Mouse (Mus musculus) cerebellum, adult (tissue): ENCODE measurements around the gene Serac1.
A peak's percentile ranks its signal among the peaks of the same experiment; 100 is the strongest.

Source experiments
- ATAC-seq: cut with Nextera tagmentation; 2 replicates; pipeline ENCODE4 v1.9.2; 2017; ENCODE audit warnings: mild to moderate bottlenecking, moderate library complexity, mixed read lengths; ENCODE audit not compliant: insufficient number of reproducible peaks, low FRiP score, low TSS enrichment

The Serac1 gene

DNA sequence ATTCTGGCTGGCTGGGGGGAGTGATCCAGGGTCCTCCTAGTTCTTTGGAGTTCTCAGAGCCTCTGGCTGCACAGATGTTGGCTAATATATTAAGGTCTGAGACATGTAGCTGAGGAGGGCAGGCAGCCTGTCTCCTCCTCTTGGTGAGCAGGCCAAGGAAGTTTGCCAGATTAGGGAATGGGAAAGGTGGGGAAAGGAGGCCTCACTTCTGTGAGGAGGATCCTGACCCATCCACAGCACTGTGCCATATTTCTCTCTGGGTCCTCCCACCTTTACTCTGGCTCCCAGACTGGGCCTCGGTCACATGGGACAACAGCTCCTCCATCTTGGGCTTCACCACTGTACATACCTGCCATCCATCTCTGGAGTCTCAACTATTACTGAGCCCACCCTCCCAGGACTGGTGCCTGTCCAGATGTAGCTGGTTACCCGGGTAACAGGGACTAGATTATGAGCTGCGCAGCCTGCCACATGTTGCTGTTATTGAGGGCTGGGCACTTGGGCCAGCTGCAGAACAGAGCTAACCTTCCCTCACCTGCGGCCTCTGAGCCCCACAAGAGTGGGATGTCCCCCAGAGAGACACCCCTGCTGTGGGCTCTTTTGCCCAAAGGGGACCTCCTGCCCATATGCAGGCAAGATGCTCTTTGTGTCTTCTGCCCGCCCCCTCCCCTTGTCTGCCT lies 72.3 kb downstream of the Serac1 start:
- ATAC-seq = no peak

DNA sequence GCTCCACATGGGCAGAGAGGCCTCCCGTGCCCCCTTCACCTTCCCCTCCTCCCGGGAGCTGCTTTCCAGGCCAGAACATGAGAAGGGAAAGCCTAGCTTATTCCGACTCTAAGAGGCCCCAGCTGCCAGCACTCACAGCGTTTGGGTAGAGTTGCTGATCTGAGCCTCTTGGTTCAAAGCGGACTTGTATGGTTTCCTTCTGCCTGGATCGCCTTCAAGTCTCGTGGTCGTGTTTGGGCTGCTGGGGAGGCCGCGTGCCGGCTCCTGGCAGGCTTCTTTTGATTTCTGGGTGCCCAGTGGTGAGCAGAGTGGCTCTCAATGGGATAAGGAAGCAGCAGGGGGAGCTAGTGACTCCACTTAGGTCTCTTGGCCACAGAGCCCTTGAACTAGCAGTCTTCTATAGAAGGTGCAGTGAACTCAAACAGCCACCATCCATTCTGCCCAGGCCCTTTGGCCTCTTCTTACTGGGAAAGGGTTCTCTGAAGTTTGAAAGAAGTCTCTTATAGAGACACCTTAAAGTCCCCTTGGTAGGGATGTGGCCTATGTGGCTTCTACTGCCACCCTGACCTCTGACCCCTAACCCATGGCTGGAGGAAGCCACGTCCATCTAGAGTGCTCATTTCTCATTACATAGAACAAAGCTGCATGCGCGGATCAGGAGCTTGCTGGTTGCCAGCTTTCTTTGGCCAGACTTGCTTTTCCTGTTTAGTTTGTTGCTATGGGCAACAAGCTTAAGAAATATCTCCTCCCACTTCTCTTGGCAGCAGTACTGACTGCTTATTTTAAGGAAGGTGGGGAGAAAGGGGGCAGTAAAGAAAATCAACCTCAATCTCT lies 73.7 kb downstream of the Serac1 start:
- ATAC-seq = no peak

DNA sequence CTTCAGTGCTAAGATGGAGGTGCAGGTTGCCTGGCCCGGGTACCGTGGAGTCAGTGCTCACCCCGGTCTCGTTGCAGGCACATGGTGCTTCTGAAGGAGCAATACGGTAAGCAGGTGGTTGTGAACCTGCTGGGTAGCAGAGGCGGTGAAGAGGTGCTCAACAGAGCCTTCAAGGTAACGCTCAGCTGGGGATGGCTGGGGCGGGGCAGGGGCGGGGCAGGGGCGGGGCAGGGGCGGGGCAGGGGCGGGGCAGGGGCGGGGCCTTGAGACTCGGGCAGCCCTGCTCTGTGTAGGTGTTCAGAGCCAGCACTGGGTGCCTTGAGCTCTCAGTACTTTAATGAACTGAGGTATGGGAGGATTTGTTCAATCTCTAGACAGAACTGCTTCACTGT lies 74.3 kb downstream of the Serac1 start:
- no peak for ATAC-seq

DNA sequence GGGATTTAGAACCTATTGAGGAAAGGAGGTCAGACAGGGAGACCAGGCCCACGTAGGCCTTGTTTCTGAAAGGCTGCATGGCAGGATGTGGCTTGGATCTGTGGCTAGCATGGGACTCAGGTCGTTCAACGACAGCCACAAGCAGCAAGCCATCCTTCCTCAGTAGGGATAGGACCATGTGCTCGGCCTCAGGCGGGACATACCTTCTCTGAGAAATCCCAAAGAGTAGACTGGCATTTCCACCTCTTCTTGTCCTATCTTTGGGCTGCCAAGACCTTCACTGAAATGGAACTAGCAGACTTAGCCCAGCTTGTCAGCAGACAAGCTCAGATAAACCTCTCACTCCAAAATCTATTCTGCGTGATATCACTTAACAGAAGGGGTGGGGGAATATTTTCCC lies 75.9 kb downstream of the Serac1 start:
- ATAC-seq = no peak

DNA sequence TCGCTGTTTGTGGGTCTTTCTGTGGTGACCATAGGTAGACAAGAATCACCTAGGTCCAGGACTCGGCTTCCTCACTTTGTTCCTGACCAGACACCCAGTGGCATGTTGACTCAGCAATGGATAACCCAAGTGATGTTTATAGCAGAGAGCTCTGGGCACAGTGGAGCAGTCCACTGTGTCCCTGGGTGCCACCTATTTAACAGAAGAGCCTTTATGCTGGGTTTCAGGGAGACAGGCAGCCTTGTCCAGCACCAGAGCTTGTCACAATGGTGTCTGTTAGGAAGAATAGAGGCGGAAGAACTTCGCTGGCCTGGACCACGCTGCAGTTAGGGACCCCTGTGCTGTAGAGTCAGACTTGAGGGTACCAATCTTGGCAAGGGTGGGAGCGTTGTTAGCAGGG lies 77.0 kb downstream of the Serac1 start:
- ATAC-seq = no peak

DNA sequence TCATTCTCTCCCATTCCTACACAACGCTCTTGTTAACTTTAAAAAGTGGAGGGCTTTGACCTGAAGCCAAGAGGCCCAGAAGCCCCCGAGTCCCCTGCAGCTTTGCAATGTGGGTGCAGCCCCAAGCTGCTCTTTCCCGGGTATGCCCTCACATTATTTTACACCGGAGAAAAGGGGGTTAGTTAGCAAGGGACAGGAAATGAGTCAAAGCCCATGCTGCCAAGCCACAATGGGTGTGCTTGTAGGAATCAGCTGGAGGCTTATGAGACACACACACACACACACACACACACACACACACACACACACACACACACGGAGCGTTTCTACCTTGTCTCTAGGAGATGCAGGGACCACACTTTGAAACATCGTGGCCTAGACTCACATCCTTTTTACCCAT lies 77.7 kb downstream of the Serac1 start:
- ATAC-seq = no peak

DNA sequence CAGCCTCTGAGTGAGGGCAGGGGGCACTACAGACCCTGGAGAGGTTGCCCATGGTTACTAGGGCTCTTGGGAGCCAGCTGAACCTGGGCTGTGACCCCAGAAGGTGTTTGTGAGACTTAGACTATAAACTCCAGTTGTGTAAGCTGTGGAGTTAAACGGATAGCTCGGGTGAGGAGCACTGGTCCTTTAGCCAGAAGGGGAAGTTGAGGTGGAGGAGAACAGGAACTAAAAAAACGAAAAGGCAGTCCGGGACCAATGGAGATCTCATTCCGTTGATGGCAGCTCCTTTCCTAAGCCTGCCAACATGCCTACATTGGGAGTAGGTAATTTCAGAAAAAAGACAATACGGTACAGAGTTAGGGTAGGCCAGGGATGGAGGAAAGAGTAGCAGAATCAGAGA lies 78.2 kb downstream of the Serac1 start:
- ATAC-seq = no peak

DNA sequence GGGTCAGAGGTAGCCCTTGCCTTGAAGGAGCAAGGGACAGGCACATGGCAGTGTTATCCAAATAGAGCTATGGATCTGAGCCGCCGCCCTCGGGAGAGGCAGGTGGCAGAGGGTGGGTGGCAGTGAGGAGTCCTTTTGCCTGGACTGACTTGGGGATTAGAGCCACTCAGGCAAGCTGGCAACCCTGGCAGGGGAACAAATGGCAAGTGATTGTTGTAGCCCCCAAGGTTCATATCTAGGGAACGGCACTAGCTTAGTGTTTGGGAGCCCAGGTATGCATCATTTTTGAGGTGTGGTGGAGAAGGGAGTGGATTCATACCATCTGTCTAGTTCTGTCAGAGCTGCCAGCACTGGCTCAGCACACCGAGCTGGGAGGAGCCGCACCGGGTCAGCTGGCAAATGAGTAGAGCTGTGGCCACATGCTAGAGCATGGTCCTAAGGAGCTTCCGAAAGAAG lies 78.6 kb downstream of the Serac1 start:
- ATAC-seq = peak; percentile 79

DNA sequence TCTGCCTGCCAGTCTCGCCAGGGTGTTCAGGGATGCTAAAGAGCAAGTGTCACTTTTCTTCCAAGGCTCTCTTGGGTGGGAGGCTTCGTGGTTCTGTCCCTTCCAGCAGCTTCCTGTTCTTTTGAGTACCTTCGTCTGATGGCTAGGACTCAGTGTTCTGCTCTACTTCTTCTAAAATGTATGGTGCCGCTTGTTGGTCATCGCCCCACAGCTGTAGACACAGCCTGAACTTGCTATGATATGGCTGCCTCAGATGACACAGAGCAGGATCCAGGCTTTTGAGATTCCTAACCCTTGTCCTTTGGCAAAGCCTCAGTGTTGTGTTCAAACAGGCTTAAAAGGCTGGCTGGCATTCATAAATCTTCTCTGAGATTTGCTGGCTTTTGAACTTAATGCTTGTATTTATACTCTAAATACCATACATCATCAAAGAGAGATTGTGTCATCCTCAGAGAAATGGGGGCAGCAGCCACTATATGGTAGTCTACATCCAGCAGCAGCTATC lies 80.5 kb downstream of the Serac1 start:
- ATAC-seq = no peak

DNA sequence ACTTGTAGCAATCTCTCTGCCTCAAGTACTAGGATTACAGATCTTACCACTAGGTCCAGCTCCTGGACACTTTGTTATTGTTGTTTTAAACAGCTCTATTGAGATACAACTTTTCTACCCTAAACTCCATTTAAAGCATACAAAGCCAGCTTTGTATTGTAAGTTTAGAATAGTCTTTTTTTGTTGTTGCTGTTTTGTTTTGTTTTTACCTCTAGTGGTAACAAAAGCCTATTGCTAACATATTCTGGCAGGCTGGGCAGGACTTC lies 81.4 kb downstream of the Serac1 start:
- ATAC-seq = no peak

DNA sequence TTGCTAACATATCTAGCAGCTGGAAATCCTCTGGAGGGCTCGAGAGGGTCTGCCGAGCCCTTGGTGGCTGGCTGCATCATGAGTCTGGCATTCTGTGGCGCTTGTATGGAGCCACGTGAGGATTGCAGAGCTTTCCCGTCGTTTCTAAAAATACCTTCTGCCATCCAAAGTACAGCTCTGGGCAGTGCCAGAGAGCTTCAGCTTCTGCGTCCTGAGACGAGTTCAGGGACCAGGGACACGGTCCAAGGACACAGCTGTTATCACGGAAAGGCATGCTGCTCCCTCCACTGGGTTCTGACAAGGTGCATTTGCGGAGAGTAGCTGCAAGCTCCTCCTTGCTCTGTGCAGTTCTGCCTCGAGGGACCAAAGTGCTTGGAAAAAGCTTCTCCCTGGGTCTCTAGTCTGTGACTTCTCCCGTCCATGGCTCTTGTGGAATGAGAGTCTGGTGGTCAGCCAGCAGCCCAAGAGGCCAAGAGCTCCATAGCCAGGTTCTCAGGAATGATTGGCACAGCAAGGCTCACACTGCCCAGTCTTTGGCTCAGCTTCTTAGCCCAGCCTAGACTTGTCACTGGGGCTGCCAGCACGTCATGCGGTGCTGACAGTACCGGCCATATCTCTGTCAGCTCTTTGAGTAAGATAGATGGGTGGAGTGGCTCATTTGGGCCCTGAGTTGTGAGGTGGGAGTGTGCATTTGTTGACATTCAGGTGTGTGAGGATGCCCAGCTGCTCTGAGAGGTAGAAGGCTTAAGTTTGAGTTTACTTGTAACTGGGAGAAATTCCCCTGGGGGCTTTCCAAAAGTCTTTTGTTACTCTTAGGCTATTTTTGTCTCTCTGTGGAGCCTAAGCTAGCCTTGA lies 81.9 kb downstream of the Serac1 start:
- ATAC-seq = peak; percentile 65

DNA sequence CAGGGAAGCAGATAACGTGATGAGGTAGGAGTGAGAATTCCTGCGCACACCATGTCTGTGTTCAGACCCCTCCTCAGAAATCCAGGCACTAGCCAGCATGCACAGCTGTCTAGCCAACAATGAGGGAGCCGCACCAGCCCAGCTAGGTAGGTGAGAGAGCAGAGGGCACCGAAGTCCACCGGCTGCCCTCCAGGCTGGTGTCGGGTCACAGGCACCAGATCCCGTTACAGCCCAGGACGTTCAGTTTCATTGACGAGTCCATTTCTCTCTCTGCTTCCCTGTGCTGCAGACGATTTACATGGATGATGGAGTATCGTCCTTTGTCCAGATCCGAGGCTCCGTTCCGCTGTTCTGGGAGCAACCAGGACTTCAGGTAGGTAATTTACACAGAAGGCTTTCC lies 83.0 kb downstream of the Serac1 start:
- ATAC-seq = no peak

DNA sequence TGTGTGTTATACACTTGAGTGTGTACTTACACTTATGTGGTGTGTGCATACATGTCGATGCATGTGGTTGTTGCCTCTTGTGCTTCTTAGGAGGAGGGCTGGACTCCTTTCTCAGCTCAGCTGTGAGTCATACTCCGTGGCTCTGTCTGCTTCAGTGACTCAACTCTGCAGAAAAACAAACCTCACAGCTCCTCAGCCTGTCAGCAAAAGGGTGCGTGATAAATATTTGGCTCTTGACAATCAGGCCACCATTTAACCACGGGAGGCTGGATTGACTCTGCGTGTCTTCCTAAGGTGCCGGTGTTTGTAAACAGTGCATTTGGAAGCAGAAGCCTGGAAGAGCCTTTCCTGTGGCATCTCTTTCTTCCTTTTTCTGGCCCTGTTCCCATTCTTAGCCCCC lies 84.9 kb downstream of the Serac1 start:
- no peak for ATAC-seq

DNA sequence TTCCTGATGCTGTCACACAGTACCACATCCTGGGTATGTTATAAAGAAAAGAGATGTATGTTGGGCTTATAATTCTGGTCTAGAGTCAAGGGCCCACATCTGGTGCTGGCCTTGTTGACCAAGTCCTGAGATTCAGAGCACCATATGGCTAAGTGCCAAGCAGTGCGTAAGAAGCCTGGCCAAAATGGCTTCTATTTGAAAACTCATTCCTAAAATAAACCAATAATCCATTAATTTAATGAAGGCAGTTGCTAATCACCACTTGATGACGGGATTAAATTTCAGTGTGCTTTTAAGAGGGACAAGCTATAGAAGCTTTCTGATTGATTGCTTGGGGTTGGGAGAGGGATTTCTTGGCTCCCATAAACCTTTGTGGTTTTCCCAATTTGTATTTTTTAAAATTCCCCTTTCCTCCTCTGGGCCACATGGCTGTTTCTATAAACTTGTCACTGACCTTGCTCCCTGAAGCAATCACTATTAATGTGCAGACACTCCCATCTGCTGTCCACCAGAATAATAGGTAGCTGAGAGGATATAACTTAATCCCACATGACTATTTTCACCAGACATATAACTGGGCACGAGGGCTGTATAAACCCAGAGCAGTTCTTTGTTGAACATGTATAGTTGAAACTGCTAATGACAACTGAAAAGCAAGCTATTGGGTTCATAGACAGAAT lies 85.8 kb downstream of the Serac1 start:
- no peak for ATAC-seq

DNA sequence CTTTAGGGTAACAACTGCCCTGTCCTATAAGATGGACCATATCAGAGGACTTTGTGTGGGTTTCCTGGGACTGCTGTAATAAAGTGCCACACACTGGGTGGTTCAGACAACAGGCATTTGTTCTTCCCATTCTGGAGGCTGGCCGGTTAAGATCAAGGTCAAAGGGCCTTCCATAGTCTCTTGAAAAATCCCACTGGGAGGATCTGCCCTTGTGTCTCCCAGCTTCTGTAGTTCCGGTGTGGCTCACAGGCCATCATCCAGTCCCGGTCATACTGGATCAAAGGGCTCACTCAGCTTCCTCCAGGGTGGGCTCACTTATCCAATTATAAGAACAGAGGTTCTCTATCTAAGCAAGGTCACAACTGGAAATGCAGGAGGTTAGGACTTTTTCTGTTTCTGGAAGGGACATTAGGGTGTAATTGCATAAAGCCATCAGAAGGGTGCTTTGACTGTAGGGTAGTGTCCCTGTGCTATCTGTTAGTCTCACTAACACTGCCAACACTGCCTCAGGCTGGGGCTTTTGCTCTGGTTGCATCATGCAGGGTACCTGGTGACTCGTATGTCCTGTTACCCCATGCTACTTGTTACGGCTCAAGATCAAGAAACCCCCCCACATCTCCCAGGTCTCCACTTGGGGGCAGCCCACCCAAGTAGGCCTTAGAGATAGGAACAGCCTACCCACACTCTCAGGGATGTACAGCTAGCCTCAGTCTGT lies 86.5 kb downstream of the Serac1 start:
- no peak for ATAC-seq
